In genomic region chr19:32638276-32638903, GRCm38 (mm10) we compare ENCODE assay signal across 1 mouse cellular context.
TF ChIP-seq lines count a peak whose summit lies in the region.

No protein-coding gene starts in this region.

TF ChIP-seq in MEL, 35 proteins besides CTCF, POLR2A, EP300 and RAD21 (continued from another document):
- no peak for TF ChIP-seq MAZ (IDR thresholded peaks at IDR 0.05; ENCODE audit: low read depth, low read length)
- TF ChIP-seq SIN3A (IDR thresholded peaks at IDR 0.05; ENCODE audit: low read length) = peak; percentile 10; the same call in 1 of the 2 replicates
- TF ChIP-seq MYC (IDR thresholded peaks at IDR 0.05; ENCODE audit: low read depth, low read length) = peak; percentile 57; the same call in 1 of the 2 replicates
- peak; percentile 80 for TF ChIP-seq ETS1 (IDR thresholded peaks at IDR 0.05; ENCODE audit: low read depth, low read length)
- TF ChIP-seq KAT2A (conservative IDR thresholded peaks at IDR 0.05; ENCODE audit: low read depth, low read length) = no peak
- no peak for TF ChIP-seq ZC3H11A (IDR thresholded peaks at IDR 0.05; ENCODE audit: low read depth, low read length)
- TF ChIP-seq TAL1 (IDR thresholded peaks at IDR 0.05; ENCODE audit: low read length) = peak; percentile 63
- no peak for TF ChIP-seq CHD1 (IDR thresholded peaks at IDR 0.05; ENCODE audit: low read depth, low read length)
